Mouse (Mus musculus) liver, embryonic 15.5 days (tissue): ENCODE results near the gene Olfr873. TPM values are rescaled to one million over a fixed set of nuclear protein-coding genes. Genes with fewer than 3 reads are reported as not detected.
"Not testable (repeated sequence)": the region's sequence is repeated elsewhere in the genome, so short reads cannot be mapped to it uniquely, and the experiment has no call there.

Experiments
- ATAC-seq: fragments of 200-750 bp; cut with Nextera tagmentation; 2 replicates; pipeline ENCODE4 v1.8.0; 2017; ENCODE audit warnings: moderate number of reproducible peaks, mild to moderate bottlenecking, moderate library complexity; ENCODE audit not compliant: insufficient read depth
- H3K27ac ChIP-seq: fragments of 300-500 bp; sonication (generic); replicated peaks from 2 replicates; pipeline ENCODE4 v1.5.1; 2015; ENCODE audit warnings: mild to moderate bottlenecking, inconsistent platforms
- H3K27me3 ChIP-seq: fragments of 300-500 bp; sonication (generic); 2 replicates; pipeline ENCODE4 v1.6.1; 2015; ENCODE audit warnings: mild to moderate bottlenecking, inconsistent platforms
- H3K36me3 ChIP-seq: fragments of 300-500 bp; sonication (generic); replicated peaks from 2 replicates; pipeline ENCODE4 v1.6.1; 2015; ENCODE audit warnings: moderate library complexity, mild to moderate bottlenecking, inconsistent platforms
- H3K4me1 ChIP-seq: fragments of 300-500 bp; sonication (generic); replicated peaks from 2 replicates; pipeline ENCODE4 v1.6.1; 2015; ENCODE audit warnings: inconsistent platforms
- H3K4me2 ChIP-seq: fragments of 300-500 bp; sonication (generic); 2 replicates; pipeline ENCODE4 v1.6.1; 2015; ENCODE audit warnings: moderate library complexity, mild to moderate bottlenecking, inconsistent platforms
- H3K4me3 ChIP-seq: fragments of 300-500 bp; sonication (generic); replicated peaks from 2 replicates; pipeline ENCODE4 v1.5.1; 2015; ENCODE audit warnings: mild to moderate bottlenecking, inconsistent platforms
- H3K9ac ChIP-seq: fragments of 300-500 bp; sonication (generic); 2 replicates; pipeline ENCODE4 v1.6.1; 2015; ENCODE audit warnings: moderate library complexity, mild to moderate bottlenecking, inconsistent platforms
- H3K9me3 ChIP-seq: fragments of 300-500 bp; sonication (generic); replicated peaks from 2 replicates; pipeline ENCODE4 v1.6.1; 2016; ENCODE audit warnings: inconsistent platforms
- WGBS: fragments of 180-500 bp; shearing (Covaris S2); methylation state at CpG from one replicate; pipeline ENCODE4 v1.1.7; 2015; ENCODE audit warnings: mixed read lengths; ENCODE audit not compliant: insufficient replicate concordance; 5-methylcytosine and 5-hydroxymethylcytosine counted together
- polyA plus RNA-seq: library from polyadenylated mRNA; unstranded; fragments of >200 nt; fragmentation: Nextera tagmentation; extraction: Ambion mirVana; gene quantifications from 2 replicates; pipeline ENCODE4 v1.2.1, GENCODE M21; 2015

Gene Olfr873
- not detected in 2 replicates for polyA plus RNA-seq

DNA sequence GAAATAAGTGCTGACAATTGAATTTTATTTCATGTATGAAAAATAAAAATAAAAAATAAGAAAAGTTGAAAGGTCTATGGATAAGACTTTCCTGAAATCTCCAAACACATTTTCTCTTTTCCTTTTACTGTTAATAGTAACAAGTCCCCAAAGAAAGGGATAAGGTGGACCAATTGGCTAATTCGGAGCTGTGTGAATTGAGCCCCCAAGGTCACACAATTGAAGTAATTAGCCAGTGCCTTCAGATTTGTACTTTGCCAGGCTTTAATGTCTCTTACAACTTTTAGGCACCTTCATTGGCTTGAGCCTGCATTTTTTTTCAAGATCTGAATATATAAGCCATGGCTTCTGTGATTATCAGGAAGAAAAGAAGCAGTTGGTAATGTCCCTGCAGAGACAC, at the start of gene Olfr873:
TSS of gene Olfr873 (plus strand) at position 301 of the 400 bp plus-strand sequence.
- Histone ChIP-seq H3K36me3 (no peaks in the 10 kb centered on the region), H3K9me3 (no peaks in the 10 kb centered on the region), H3K27me3 (no peaks in the 10 kb centered on the region), H3K9ac (no peak within 1 kb of the TSS), H3K4me1 (no peaks in the 10 kb centered on the region), H3K4me3 (no peak within 1 kb of the TSS), H3K4me2 (no peak within 1 kb of the TSS), H3K27ac (no peak within 1 kb of the TSS)
- ATAC-seq, result no peak
- WGBS, result 41% methylated on average over 1 of the region's 1 CpGs

DNA sequence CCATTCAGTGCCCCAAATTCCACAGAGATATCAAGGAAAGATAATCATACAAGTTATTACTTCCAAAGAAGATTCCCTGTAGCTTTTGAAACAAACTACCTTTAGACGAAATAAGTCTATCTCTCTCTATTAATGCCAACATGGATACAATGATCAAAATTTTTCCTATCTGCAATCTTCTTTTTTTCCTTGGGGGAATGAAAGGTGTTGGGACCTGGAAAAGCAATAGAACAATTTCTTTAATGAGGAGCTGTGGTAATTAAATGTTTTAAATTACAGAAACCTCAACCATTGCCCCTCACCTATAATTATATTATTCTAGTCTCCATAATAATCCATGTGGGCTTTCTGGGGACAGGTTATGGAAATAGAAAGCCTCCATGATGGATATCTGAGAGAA, 16.3 kb upstream of the Olfr873 start, which contains the start of gene Olfr39:
TSS of gene Olfr39 (plus strand) at position 301 of the 400 bp plus-strand sequence.
- H3K27ac ChIP-seq, result no peak within 1 kb of the TSS
- no peaks in the 10 kb centered on the region for H3K9me3 ChIP-seq
- 57% methylated on average over 1 of the region's 1 CpGs for WGBS
- no peaks in the 10 kb centered on the region for H3K27me3 ChIP-seq
- ATAC-seq, result no peak
- H3K9ac ChIP-seq, result no peak within 1 kb of the TSS
- H3K4me1 ChIP-seq, result no peaks in the 10 kb centered on the region
- H3K4me2 ChIP-seq, result no peak within 1 kb of the TSS
- H3K4me3 ChIP-seq, result no peak within 1 kb of the TSS
- H3K36me3 ChIP-seq, result no peaks in the 10 kb centered on the region

DNA sequence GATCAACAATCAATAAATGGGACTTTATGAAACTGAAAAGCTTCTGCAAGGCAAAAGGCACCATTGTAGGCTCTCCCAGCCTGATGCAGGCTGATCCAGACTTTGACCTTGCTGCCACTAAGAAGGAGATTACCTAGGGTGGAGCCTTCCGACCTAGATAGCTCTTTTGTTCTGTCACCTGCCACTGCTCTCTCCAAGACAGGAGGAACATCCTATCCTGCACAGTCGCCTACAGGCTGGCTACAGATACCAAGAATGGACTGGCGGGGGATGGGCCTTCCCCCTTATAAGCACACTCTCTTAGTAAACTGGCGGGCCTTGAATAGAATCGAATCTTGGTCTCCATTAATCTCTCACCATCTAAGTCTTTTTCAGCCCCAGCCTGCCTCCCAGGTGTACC, 2.8 kb upstream of the Olfr873 start:
- not testable (repeated sequence) for ATAC-seq
- WGBS, result 50% methylated on average over 5 of the region's 5 CpGs

DNA sequence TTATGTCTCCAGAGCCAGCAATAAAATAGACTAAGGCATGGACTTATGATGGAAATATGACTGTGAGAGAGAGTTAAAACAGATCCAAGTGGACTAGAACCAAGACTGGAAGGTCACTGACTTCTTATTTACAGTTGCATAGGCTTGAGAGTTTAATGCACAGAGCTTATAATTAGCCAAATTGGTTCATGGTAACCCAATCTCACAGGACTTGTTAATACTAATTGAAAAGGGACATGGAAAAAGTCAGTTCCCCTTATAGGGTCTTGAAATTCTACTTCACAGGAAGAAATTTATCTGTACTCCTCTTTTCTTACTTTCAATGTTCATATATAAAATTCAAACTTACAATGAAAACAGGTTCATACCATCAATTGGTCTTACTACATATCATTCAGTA, 37.7 kb downstream of the Olfr873 start, which contains the start of gene Olfr18:
TSS of gene Olfr18 (minus strand) at position 101 of the 400 bp plus-strand sequence.
- H3K27ac ChIP-seq, result no peak within 1 kb of the TSS
- H3K4me1 ChIP-seq, result no peaks in the 10 kb centered on the region
- no peaks in the 10 kb centered on the region for H3K9me3 ChIP-seq
- no peak within 1 kb of the TSS for H3K9ac ChIP-seq
- no peak for ATAC-seq
- H3K4me3 ChIP-seq, result no peak within 1 kb of the TSS
- H3K4me2 ChIP-seq, result no peak within 1 kb of the TSS
- no peaks in the 10 kb centered on the region for H3K36me3 ChIP-seq
- H3K27me3 ChIP-seq, result no peaks in the 10 kb centered on the region

More for the DNA sequence above, 2.8 kb upstream of the Olfr873 start:
- H3K27me3 ChIP-seq, H3K9me3 ChIP-seq, H3K4me1 ChIP-seq, H3K9ac ChIP-seq, H3K27ac ChIP-seq, H3K36me3 ChIP-seq, H3K4me3 ChIP-seq, H3K4me2 ChIP-seq: not testable (repeated sequence)

DNA sequence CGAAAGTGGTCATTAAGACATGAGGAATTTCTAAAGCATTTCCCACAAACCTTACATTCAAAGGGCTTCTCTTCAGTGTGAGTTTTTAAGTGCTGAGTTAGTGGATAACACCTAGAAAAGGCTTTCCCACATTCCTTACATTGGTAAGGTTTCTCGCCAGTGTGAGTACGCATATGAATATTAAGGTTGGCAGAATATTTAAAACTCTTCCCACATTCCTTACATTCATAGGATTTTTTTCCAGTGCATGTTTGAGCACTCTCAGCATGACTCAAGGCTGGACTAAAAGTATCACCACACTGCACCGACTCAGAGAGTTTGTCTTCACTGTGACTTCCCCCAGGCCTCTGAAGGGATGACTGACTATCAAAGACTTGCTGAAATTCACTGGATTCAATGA, 50.2 kb downstream of the Olfr873 start:
- 78% methylated on average over 4 of the region's 4 CpGs for WGBS
- no peaks in the 10 kb centered on the region for H3K4me1 ChIP-seq
- no peak overlapping the region for H3K4me3 ChIP-seq
- H3K36me3 ChIP-seq, result peaks cover 16% of the 10 kb centered on the region
- H3K27ac ChIP-seq, result no peak overlapping the region
- H3K9me3 ChIP-seq, result no peaks in the 10 kb centered on the region
- no peak overlapping the region for H3K4me2 ChIP-seq
- no peaks in the 10 kb centered on the region for H3K27me3 ChIP-seq
- ATAC-seq, result no peak
- no peak overlapping the region for H3K9ac ChIP-seq

Other genes with a start within 250 kb of the Olfr873 start
- gene Olfr867, start 241.0 kb upstream of the Olfr873 start, polyA plus RNA-seq, result not detected in 2 replicates
- gene Olfr868, start 199.9 kb upstream of the Olfr873 start, polyA plus RNA-seq, result not detected in 2 replicates
- not detected in 2 replicates for gene Olfr869, start 169.5 kb upstream of the Olfr873 start, polyA plus RNA-seq
- gene Olfr870, start 124.5 kb upstream of the Olfr873 start, polyA plus RNA-seq, result not detected in 2 replicates
- gene Olfr871, start 86.3 kb upstream of the Olfr873 start, polyA plus RNA-seq, result not detected in 2 replicates
- gene Olfr872, start 61.4 kb upstream of the Olfr873 start, polyA plus RNA-seq, result not detected in 2 replicates
- gene Olfr39, start 16.2 kb upstream of the Olfr873 start, polyA plus RNA-seq, result not detected in 2 replicates
- not detected in 2 replicates for gene Olfr18, start 37.6 kb downstream of the Olfr873 start, polyA plus RNA-seq
- gene Zfp560, start 86.6 kb downstream of the Olfr873 start, polyA plus RNA-seq, result 9.4 and 10.1 TPM in 2 replicates
- gene Zfp26, start 161.6 kb downstream of the Olfr873 start, polyA plus RNA-seq, result 3.0 and 3.7 TPM in 2 replicates
- 6.4 and 7.6 TPM in 2 replicates for gene Zfp426, start 194.2 kb downstream of the Olfr873 start, polyA plus RNA-seq
- gene Zfp266, start 222.9 kb downstream of the Olfr873 start, polyA plus RNA-seq, result 12.3 and 12.9 TPM in 2 replicates